Mouse (Mus musculus) retina, adult 2 months (tissue): ENCODE results near the gene Pde5a.

Experiments used
- DNase-seq: peaks from one replicate; pipeline ENCODE4 v3.0.0-alpha.2; 2012; ENCODE audit warnings: low read depth, low spot score

The Pde5a gene

GRCm38 (mm10) chr3:122728852-122729600 is at the start of gene Pde5a:
Gene Pde5a (plus strand): TSS chr3:122728947.
- no peak for DNase-seq

- no peak for DNase-seq
Observed at GRCm38 (mm10) chr3:122680851-122681250, 47.9 kb upstream of the Pde5a start.

DNA sequence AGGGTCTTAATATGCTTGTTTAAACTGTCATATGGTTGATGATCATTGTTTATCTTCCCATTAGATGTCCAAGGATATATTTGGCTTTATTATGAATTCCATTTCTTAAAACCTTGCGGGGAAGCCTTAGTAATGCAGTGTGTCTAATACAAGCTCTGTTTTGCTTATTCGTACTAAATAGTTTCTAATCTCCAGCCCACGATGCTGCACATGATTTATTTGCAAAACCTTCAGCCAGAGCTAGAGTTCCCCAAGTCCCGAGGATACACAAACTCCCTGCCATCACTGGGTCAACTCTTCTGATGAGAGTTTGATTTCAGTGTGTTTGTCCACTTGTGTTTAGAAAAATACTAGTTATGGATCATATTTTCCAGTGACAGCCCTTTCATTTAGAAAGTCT is 46.4 kb upstream of the Pde5a start:
- DNase-seq: no peak

DNA sequence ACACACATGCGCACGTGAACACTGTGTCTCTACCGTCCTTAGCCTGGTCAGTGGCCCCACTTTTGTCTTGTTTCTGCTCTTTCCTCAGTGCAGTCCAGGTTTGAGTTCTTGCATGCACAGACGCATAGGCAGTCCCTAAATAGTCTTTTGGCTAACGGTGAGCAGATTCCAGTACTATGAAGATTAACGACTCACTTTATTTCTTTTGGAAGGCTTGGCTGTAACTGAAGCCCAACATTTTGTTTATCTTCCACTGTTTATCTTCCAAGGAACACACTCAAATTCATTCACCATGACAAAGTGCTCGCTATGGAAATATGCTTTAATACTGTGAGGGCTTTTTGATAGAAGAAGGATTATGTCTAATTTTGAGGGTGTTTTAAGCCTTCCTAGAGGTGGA is 43.9 kb upstream of the Pde5a start:
- DNase-seq: no peak

DNA sequence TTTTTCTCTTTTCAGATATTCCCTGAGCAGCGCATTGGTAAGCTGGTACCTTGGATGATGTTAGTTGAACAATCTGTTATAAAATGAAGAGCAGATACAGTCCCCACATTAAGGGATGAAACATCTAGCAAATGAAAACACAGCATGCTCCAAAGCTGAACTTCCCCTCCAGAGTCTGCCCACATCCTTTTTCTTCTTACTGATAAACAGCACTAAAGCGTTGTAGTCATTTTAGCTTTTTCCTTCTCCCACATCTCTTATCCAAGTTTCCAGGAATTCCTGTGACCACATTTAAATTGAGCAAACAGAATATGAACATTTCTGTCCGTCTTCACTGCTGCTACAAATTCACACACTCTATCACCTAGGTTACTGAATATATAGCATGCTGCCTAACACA is 35.7 kb upstream of the Pde5a start:
- no peak for DNase-seq

- no peak for DNase-seq
Observed at GRCm38 (mm10) chr3:122695870-122696269, 32.9 kb upstream of the Pde5a start.

DNA sequence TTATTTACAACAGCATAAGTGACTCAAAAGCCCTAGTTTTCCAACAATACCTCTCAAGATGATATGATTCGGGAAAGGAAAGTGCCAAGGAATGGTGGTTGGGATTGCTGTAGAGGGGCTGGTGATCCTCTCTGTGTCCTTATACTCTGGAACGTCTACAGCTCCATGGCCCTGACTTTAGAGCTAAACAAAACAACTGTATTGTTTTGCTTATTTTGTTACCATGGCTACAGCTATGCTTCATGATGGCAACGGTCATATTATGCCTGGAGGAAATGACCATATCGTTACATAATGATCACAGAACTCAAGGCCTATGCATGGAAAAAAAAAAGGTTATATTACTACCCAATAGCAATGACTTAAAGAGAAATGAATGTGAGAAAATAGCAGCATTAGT is 32.1 kb upstream of the Pde5a start:
- no peak for DNase-seq

GRCm38 (mm10) chr3:122704209-122704608 is 24.5 kb upstream of the Pde5a start:
- DNase-seq: no peak

- no peak for DNase-seq
Observed at GRCm38 (mm10) chr3:122705246-122705645, 23.5 kb upstream of the Pde5a start.

- DNase-seq: no peak
Observed at GRCm38 (mm10) chr3:122708485-122708884, 20.3 kb upstream of the Pde5a start.

DNA sequence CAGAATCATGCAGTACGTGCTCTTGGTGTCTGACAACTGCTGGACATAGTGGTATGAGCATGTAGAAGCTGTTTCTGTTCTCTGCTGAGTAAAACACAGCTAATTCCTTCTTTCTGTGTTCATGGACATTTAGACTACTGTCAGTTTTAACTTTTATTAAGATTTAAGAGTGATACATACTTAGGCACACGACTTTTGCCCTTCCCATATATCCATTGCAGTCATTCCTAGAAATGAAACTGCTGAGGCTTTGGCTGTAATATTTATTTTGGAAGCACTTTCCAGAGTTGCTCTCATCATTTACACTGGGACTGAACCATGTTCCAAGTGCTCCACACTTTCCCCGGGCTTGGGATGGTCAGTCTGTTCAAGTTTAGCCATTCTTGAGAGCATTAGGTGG is 18.6 kb upstream of the Pde5a start:
- DNase-seq: no peak

DNA sequence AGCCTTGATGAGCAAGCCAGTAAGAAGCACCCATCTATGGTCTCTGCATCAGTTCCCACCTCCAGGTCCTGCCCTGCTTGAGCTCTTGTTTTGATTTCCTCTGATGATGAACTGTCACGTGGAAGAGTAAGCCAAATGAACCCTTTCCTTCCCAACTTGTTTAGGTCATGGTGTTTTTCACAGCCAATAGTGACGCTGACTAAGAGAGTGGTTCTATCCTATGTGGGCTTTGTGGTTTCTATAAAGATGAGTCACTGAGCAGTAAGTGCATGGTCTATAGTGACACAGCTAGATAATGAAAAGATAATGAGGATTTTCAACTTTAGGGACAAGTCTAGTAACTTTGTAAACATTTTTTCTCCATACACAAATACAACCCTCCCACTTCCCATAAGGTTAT is 10.1 kb upstream of the Pde5a start:
- no peak for DNase-seq

DNA sequence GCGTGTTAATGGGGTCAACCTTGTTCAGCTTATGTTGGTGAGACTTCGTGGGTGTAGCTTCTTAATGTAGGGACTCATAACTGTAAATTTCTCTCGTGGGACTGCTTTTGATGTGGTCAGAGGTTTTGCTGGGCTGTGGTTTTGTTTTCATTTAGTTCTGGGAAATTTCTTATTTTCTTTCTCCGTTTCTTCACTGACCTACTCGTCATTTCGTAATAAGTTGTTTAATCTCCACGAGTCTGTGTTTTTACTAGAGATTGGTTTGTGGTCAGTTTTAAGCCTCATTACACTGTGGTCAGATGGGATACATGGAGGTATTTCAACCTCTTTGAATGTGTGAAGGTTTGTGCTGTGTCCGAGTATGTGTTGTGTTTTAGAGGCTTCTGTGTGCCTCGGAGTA is 7.2 kb upstream of the Pde5a start:
- DNase-seq: no peak

DNA sequence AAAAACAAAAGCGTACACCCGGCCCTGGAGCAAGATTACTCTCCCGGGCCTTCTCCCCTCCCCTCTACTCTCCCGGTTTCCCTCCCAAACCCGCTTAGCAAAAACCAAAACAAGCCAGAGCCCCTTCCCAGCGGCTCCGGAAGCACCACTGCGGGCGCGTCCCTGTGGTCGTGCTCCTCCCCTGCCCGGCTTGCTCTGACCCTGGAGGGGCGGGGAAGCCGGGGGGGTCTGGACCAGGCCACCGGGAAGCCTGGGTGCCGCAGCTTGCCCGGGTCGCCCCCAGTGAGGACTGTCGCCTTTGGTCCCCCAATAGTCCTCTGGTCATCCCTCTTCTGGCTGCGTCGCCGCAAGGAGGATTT is 833 bp downstream of the Pde5a start:
- no peak for DNase-seq

GRCm38 (mm10) chr3:122729960-122730740 is 1.4 kb downstream of the Pde5a start:
- no peak for DNase-seq

DNA sequence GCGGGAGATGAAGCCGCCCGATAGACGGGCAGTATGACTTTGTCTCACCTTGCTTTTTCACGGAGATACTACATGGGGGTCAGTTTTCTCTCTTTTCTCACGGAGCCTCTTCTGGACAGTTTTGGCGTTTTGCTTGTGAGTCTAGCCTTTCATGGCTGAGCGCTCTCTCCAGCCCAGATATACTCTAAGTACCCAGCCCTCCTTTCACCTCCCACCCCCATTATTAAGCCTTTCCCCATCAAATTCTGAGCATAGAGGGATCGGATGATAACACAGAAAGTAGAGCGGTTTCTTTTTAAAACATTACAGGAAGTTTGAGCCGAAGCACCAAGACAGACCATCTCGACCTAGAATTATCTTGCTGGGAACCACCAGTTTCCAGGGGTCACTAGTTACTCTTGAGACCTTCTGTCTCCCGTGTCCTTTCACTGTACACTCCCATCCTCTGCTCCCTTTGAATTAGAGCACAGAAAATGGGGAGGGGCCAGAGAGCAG is 2.0 kb downstream of the Pde5a start:
- DNase-seq: no peak

DNA sequence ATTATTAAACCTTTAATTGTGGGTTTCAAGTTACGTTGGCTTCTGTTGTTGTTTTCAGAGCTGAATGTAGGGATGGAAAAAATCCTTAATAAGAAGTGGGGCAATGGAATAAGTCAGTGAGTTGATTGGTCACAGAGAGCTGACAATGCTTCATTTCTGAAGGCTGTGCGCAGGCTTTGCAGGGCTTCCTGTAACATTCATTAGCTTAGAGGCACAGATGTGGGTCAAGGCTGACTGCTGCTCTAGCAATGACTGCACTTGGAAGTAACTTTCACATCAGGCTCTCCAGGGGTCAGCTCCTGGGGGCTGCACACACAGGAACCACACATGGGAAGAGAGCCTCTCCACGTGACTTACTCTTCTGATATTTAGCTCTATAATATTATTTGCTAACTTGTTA is 5.1 kb downstream of the Pde5a start:
- no peak for DNase-seq

GRCm38 (mm10) chr3:122734329-122734728 is 5.6 kb downstream of the Pde5a start:
- no peak for DNase-seq

DNA sequence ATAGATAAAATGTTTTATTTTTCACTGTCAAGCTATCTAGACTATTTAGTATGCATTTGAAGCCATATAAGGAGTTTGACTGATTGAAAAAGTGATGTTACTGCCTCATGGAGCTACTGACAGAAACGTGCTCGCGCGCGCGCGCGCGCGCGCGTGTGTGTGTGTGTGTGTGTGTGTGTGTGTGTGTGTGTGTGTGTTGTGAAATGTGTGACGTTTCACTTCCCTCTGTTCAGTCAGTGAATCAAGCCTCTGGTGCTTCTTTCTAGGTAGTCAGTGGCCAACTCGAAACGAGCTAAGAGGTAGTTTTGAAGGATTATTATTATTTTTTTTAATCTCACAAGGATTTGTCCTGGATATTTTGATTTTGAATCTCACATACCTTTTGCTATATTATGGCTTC is 10.7 kb downstream of the Pde5a start:
- no peak for DNase-seq

DNA sequence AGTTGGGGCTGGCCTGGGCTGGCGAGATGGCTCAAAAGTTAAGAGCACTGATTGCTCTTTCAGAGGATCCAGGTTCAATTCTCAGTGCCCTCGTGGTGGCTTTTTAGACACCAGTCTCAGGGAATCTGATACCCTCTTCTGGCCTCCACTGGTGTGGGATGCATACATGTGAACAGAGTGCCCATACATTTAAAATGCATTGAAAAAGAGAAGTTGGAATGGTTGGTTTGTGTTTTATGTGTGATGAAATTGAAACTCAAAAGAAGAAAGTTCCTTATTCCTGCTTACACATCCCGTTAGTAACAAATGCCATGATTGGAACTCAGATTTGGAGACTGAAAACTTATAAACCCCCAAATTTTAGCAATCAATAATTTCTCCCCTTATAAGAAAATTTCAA is 15.5 kb downstream of the Pde5a start:
- DNase-seq: no peak

- DNase-seq: no peak
Observed at GRCm38 (mm10) chr3:122747921-122748700, 19.4 kb downstream of the Pde5a start.

GRCm38 (mm10) chr3:122763240-122763761 is 34.6 kb downstream of the Pde5a start:
- DNase-seq: no peak
